Mouse (Mus musculus): Measurements from ENCODE around the gene B4gat1. TPM values are rescaled to one million over a fixed set of nuclear protein-coding genes. Genes with fewer than 3 reads are reported as not detected.

B4gat1 gene
- polyA plus RNA-seq (2016; fragmentation: Nextera tagmentation; extraction: Ambion mirVana), result 48.2 and 49.1 TPM in 2 replicates

- H3K9ac ChIP-seq, result peak within 1 kb of the TSS; percentile 95
- H3K4me2 ChIP-seq, result peak within 1 kb of the TSS; percentile 100
- H3K4me1 ChIP-seq (replicated peaks), result peaks cover 25% of the 10 kb centered on the region
- H3K4me3 ChIP-seq, result peak within 1 kb of the TSS; percentile 80
- peaks cover 7% of the 10 kb centered on the region for H3K36me3 ChIP-seq
- WGBS, result under 1% methylated on average over 44 of the region's 44 CpGs
- peak within 1 kb of the TSS; percentile 60 for H3K27ac ChIP-seq (ENCODE audit: poor library complexity, severe bottlenecking)
- H3K27me3 ChIP-seq (replicated peaks), result no peaks in the 10 kb centered on the region
- no peaks in the 10 kb centered on the region for H3K9me3 ChIP-seq (replicated peaks)
- ATAC-seq (ENCODE audit: insufficient number of reproducible peaks, low FRiP score), result peak; percentile 85
These were observed at the start of gene B4gat1, which contains the start of gene AC124502.3 for GRCm38 (mm10) chr19:5038709-5039156. B4gat1 (plus strand) TSS chr19:5038826. AC124502.3 (plus strand) TSS chr19:5038891.

GRCm38 (mm10) chr19:4989013-4989412, 49.6 kb upstream of the B4gat1 start:
- H3K9me3 ChIP-seq (replicated peaks), result no peaks in the 10 kb centered on the region
- H3K4me3 ChIP-seq, result no peak overlapping the region
- H3K9ac ChIP-seq, result no peak overlapping the region
- H3K4me1 ChIP-seq (replicated peaks), result peaks cover 38% of the 10 kb centered on the region
- no peak for ATAC-seq (ENCODE audit: insufficient number of reproducible peaks, low FRiP score)
- H3K4me2 ChIP-seq, result no peak overlapping the region
- peaks cover 52% of the 10 kb centered on the region for H3K27me3 ChIP-seq (replicated peaks)
- H3K27ac ChIP-seq (ENCODE audit: poor library complexity, severe bottlenecking), result no peak overlapping the region
- 0 out of 2 replicates have a peak, but pooled peaks cover 4% of the 10 kb centered on the region for H3K36me3 ChIP-seq
- WGBS, result 3% methylated on average over 13 of the region's 13 CpGs

DNA sequence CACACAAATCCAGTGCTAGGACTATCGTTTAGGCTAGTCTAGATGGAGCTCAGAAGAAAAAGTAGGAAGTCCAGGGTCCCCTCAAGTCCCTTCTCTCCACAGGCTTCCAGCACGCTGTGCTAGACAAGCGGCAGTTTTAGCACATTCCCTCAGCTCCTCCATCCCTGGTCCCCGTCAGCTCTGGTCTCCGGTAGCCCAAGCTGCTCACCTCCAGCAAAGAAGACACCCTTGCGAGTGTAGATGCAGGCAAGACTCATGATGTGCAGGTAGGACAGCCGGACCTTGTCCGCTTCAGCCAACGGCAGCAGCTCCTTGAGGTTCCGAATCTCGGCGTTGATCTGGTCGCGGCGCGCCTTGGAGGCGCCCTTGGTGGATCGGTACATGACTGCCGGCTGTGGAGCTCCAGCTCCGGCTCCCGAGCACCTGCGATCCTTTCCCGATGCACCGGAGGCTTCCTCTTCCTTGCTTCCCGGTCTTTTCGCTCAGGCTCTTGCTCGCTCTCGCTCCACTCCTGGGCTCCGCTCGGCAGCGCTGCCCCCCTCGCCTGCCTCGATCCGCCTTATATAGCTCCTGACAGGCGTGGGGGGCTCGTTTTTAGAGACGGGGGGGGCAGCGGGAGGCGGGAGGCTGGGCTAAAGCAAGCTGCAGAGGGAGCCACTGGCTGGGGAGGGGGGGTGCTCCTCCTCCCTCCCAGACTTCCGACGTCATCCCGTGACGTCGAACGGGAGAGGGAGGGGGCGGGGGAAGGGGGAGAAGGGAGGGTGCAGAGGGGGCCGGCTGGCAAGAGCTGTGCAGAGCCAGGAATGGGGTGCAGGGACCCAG, 49.0 kb upstream of the B4gat1 start:
- peaks cover 45% of the 10 kb centered on the region for H3K27me3 ChIP-seq (replicated peaks)
- WGBS, result 18% methylated on average over 46 of the region's 47 CpGs
- H3K9ac ChIP-seq, result no peak overlapping the region

DNA sequence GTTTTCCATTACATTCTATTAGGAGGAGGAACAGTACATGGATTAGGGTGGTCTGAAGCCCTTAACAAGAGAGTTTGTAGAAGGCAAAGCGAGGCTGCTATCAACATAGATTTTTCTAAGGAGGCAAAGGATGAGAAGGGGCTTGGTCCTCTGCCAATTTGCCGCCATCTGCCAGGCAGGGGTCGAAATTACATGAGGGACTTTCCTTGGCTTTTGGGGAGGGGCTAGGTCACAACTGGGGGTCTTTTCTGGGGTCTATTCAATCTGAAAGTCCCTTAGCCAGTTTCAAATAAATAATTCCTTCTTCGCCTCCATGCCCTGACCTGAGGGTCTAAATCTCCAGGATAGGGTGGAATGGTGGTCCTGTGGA, 48.4 kb upstream of the B4gat1 start, which contains the start of gene Npas4:
Gene Npas4, minus strand, starts transcription at position 61 of the 370 bp plus-strand sequence.
- Histone ChIP-seq H3K4me3 (peak within 1 kb of the TSS; percentile 27; the same call in 1 of the 2 replicates), H3K9me3 (replicated peaks) (no peaks in the 10 kb centered on the region), H3K9ac (no peak within 1 kb of the TSS; the same call in 1 of the 2 replicates), H3K36me3 (0 out of 2 replicates have a peak, but pooled peaks cover 4% of the 10 kb centered on the region), H3K27ac (ENCODE audit: poor library complexity, severe bottlenecking) (no peak within 1 kb of the TSS), H3K27me3 (replicated peaks) (peaks cover 39% of the 10 kb centered on the region), H3K4me1 (replicated peaks) (peaks cover 46% of the 10 kb centered on the region), H3K4me2 (peak within 1 kb of the TSS; percentile 61)
- no peak for ATAC-seq (ENCODE audit: insufficient number of reproducible peaks, low FRiP score)
- 22% methylated on average over 4 of the region's 4 CpGs for WGBS

More for the DNA sequence above, 49.0 kb upstream of the B4gat1 start:
- no peak for ATAC-seq (ENCODE audit: insufficient number of reproducible peaks, low FRiP score)
- H3K4me1 ChIP-seq (replicated peaks), result peaks cover 44% of the 10 kb centered on the region
- no peak overlapping the region for H3K27ac ChIP-seq (ENCODE audit: poor library complexity, severe bottlenecking)
- peak overlapping the region; percentile 6; the same call in 1 of the 2 replicates for H3K4me2 ChIP-seq
- H3K4me3 ChIP-seq, result no peak overlapping the region
- H3K36me3 ChIP-seq, result 0 out of 2 replicates have a peak, but pooled peaks cover 4% of the 10 kb centered on the region
- H3K9me3 ChIP-seq (replicated peaks), result no peaks in the 10 kb centered on the region

- ATAC-seq (ENCODE audit: insufficient number of reproducible peaks, low FRiP score), result no peak
- Histone ChIP-seq H3K36me3 (0 out of 2 replicates have a peak, but pooled peaks cover 4% of the 10 kb centered on the region), H3K9ac (no peak overlapping the region; the same call in 1 of the 2 replicates), H3K4me1 (replicated peaks) (peaks cover 46% of the 10 kb centered on the region), H3K4me3 (peak overlapping the region; percentile 27; the same call in 1 of the 2 replicates), H3K27me3 (replicated peaks) (peaks cover 35% of the 10 kb centered on the region), H3K9me3 (replicated peaks) (no peaks in the 10 kb centered on the region), H3K4me2 (peak overlapping the region; percentile 61), H3K27ac (ENCODE audit: poor library complexity, severe bottlenecking) (no peak overlapping the region)
- 2% methylated on average over 19 of the region's 22 CpGs for WGBS
These were observed 47.9 kb upstream of the B4gat1 start for GRCm38 (mm10) chr19:4990716-4991115.

- Histone ChIP-seq H3K36me3 (no peaks in the 10 kb centered on the region), H3K9ac (no peak overlapping the region), H3K4me2 (peak overlapping the region; percentile 49), H3K4me1 (replicated peaks) (peaks cover 46% of the 10 kb centered on the region), H3K27ac (ENCODE audit: poor library complexity, severe bottlenecking) (peak overlapping the region; percentile 78), H3K4me3 (no peak overlapping the region), H3K27me3 (replicated peaks) (peaks cover 25% of the 10 kb centered on the region), H3K9me3 (replicated peaks) (no peaks in the 10 kb centered on the region)
- ATAC-seq (ENCODE audit: insufficient number of reproducible peaks, low FRiP score), result no peak
- WGBS, result 11% methylated on average over 8 of the region's 8 CpGs
These were observed 46.3 kb upstream of the B4gat1 start for GRCm38 (mm10) chr19:4992371-4992770.

DNA sequence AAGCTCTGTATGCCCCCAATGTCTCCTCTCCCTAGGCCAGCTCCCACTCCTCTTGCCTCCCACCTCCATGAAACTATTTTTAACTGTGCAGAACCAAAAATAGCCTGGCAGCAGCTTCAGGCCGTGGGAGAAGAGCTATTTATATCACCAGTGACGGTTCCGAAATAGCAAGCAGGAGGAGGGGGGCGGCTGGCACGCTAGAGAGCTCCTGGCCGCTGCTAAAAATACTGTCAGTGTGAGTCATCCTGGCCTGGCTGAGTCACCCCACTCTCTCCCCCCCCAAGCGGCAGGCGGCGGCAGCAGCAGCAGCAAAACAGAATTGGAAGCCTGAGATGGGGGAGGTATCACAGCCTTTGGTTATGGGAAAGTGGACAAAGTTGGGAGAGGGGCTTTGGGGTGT, 45.7 kb upstream of the B4gat1 start:
- H3K4me2 ChIP-seq, result peak overlapping the region; percentile 49
- H3K27me3 ChIP-seq (replicated peaks), result peaks cover 25% of the 10 kb centered on the region
- H3K4me3 ChIP-seq, result peak overlapping the region; percentile 6; the same call in 1 of the 2 replicates
- H3K9me3 ChIP-seq (replicated peaks), result no peaks in the 10 kb centered on the region
- H3K9ac ChIP-seq, result peak overlapping the region; percentile 55; the same call in 1 of the 2 replicates
- peak overlapping the region; percentile 78 for H3K27ac ChIP-seq (ENCODE audit: poor library complexity, severe bottlenecking)
- ATAC-seq (ENCODE audit: insufficient number of reproducible peaks, low FRiP score), result peak; percentile 75
- WGBS, result 1% methylated on average over 9 of the region's 9 CpGs
- H3K4me1 ChIP-seq (replicated peaks), result peaks cover 46% of the 10 kb centered on the region
- no peaks in the 10 kb centered on the region for H3K36me3 ChIP-seq

- no peak overlapping the region for H3K4me2 ChIP-seq
- no peaks in the 10 kb centered on the region for H3K36me3 ChIP-seq
- H3K9ac ChIP-seq, result no peak overlapping the region
- ATAC-seq (ENCODE audit: insufficient number of reproducible peaks, low FRiP score), result no peak
- H3K9me3 ChIP-seq (replicated peaks), result no peaks in the 10 kb centered on the region
- peaks cover 48% of the 10 kb centered on the region for H3K4me1 ChIP-seq (replicated peaks)
- H3K27me3 ChIP-seq (replicated peaks), result peaks cover 25% of the 10 kb centered on the region
- WGBS, result 59% methylated on average over 5 of the region's 5 CpGs
- no peak overlapping the region for H3K4me3 ChIP-seq
- H3K27ac ChIP-seq (ENCODE audit: poor library complexity, severe bottlenecking), result 0 out of 2 replicates have a peak overlapping the region, but pooled peaks have one; percentile 76
These were observed 44.6 kb upstream of the B4gat1 start for GRCm38 (mm10) chr19:4994043-4994442.

GRCm38 (mm10) chr19:4999445-5000140, 39.0 kb upstream of the B4gat1 start:
- Histone ChIP-seq H3K9me3 (replicated peaks) (no peaks in the 10 kb centered on the region), H3K4me2 (peak overlapping the region; percentile 31), H3K9ac (no peak overlapping the region), H3K4me1 (replicated peaks) (peaks cover 23% of the 10 kb centered on the region), H3K27ac (ENCODE audit: poor library complexity, severe bottlenecking) (no peak overlapping the region), H3K4me3 (no peak overlapping the region), H3K27me3 (replicated peaks) (no peaks in the 10 kb centered on the region; the same call in 1 of the 2 replicates), H3K36me3 (no peaks in the 10 kb centered on the region)
- 58% methylated on average over 6 of the region's 6 CpGs for WGBS
- ATAC-seq (ENCODE audit: insufficient number of reproducible peaks, low FRiP score), result no peak

DNA sequence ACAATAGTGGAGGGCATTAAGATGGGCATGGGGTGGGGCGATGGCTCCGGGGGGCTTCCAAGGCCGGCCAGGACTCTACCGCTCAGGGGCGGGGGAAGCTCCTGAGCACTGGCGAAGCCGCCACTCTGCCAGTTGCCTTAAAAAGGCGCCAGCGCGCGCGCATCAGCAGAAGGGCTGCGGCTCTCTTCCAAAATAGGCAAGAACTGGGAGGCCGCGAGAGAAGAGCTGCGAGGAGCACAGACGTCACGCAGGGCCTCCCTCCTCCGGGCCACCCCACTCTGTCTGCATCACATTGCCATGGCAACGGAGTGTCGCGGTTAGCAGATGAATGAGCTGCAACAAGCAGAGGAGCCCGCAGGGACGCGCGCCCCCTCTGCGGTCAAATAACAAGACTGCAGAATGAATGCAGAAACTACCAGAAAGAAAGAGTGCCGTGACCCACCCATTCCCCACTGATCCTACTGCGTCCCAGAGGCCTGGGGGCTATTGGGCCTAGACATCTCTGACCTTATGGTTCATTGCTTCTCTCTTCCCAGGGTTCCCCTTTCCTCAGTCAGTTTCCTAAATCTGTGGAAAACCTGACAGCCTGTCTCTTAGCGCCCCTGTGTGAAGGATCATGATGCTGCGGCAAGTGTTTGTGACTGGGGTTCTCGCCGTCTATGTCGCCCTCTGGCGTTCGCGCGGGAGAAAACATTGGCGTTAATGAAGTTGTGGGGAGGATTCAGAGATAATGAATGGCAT, 36.8 kb upstream of the B4gat1 start:
- ATAC-seq (ENCODE audit: insufficient number of reproducible peaks, low FRiP score), result peak; percentile 78
- Histone ChIP-seq H3K27ac (ENCODE audit: poor library complexity, severe bottlenecking) (peak overlapping the region; percentile 61), H3K4me2 (peak overlapping the region; percentile 64), H3K4me3 (peak overlapping the region; percentile 33), H3K9ac (peak overlapping the region; percentile 49), H3K36me3 (no peaks in the 10 kb centered on the region), H3K27me3 (replicated peaks) (no peaks in the 10 kb centered on the region; the same call in 1 of the 2 replicates), H3K4me1 (replicated peaks) (peaks cover 20% of the 10 kb centered on the region), H3K9me3 (replicated peaks) (peaks cover 7% of the 10 kb centered on the region; the same call in 1 of the 2 replicates)
- WGBS, result 1% methylated on average over 39 of the region's 39 CpGs
